Comparison of ENCODE assay signal across 2 mouse cellular contexts in genomic region chrX:41249739-41250138, GRCm38 (mm10).
A peak's percentile ranks its signal among the peaks of the same experiment; 100 is the strongest.
DNase-seq lines count a peak whose midpoint lies in the region; TF ChIP-seq lines count a peak whose summit lies in the region.
"Not testable (repeated sequence)": the region's sequence is repeated elsewhere in the genome, so short reads cannot be mapped to it uniquely, and the experiment has no call there.

No protein-coding gene starts in this region.

- peak overlapping the region; percentile 56 for H3K4me3 ChIP-seq in testis, adult 2 months (ENCODE audit: control insufficient read depth, low read depth, low read length)

- TF ChIP-seq CTCF in testis, adult 2 months (IDR thresholded peaks at IDR 0.05; ENCODE audit: control insufficient read depth, insufficient read depth, insufficient replicate concordance, low read depth, low read length) = not testable (repeated sequence)

- DNase-seq in heart, adult 11 months = peak; percentile 61

- TF ChIP-seq POLR2A in testis, adult 2 months (IDR thresholded peaks at IDR 0.05; ENCODE audit: control insufficient read depth, low read depth, low read length) = not testable (repeated sequence)

- H3K27ac ChIP-seq in testis, adult 2 months (ENCODE audit: control insufficient read depth, insufficient read depth, low read depth, low read length) = not testable (repeated sequence)

- not testable (repeated sequence) for H3K4me1 ChIP-seq in testis, adult 2 months (ENCODE audit: control insufficient read depth, insufficient read depth, low read length)

- not testable (repeated sequence) for H3K27me3 ChIP-seq in testis, adult 2 months (ENCODE audit: control insufficient read depth, insufficient read depth, low read length)

- H3K36me3 ChIP-seq in testis, adult 2 months (ENCODE audit: control insufficient read depth, insufficient read depth, low read length) = not testable (repeated sequence)
